12 mouse cellular contexts compared by ENCODE assay signal in the genomic region with DNA sequence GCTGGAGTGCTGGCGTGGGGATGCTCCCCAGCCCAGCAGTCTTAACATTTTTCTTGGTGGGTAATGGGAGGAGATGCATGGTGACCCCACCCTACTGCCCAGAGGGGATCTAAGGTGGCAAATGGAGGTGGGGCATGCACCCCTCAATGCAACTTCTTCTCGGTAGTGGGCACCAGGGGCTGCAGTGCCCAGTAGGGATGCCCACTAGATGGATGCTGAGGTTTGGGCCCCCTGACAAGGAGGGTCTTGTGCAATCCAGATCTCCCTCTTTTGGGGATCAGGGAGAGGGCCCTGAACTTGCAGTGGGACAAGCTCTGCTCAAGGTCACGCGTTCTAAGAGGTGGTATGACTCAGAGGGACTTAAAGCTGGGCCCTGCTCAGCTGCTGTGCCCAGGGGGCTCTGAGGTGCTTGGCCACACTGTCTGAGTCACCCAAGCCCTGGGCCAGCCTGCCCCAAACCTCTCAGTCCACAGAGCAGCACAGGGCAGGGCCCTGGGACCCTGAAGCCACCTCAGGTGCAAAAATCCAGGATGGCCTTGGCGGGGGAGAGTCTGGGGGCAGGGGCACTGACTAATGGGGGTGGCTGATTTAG. TPM values are rescaled to one million over a fixed set of nuclear protein-coding genes. Genes with fewer than 3 reads are reported as not detected.
DNase-seq lines count a peak whose midpoint lies in the region; ATAC-seq and TF ChIP-seq lines count a peak whose summit lies in the region.
"Had no signal": no experiment of that assay in that cellular context is flagged by ENCODE, and none has a peak within 500 bp of the region (broad histone marks: within the 10 kb centered on the region; RNA-seq: fewer than 3 reads in every experiment).

No protein-coding gene starts in this region.

- no peak overlapping the region for H3K9ac ChIP-seq in intestine, embryonic 15.5 days
- no peak overlapping the region for H3K9ac ChIP-seq in intestine, postnatal 0 days (ENCODE audit: low read depth, low read length)
- peak overlapping the region; percentile 66 for H3K9ac ChIP-seq in hindbrain, embryonic 11.5 days (ENCODE audit: low read depth, low read length)
- H3K9ac ChIP-seq in midbrain, postnatal 0 days (replicated peaks; ENCODE audit: low read length, poor library complexity, severe bottlenecking) = peak overlapping the region; percentile 85
- H3K9ac ChIP-seq: liver, embryonic 13.5 days had no signal

- WGBS in intestine, embryonic 15.5 days = 72% methylated on average over 5 of the region's 5 CpGs
- 71% methylated on average over 5 of the region's 5 CpGs for WGBS in intestine, postnatal 0 days
- 68% methylated on average over 5 of the region's 5 CpGs for WGBS in embryonic facial prominence, embryonic 10.5 days
- 65% methylated on average over 4 of the region's 5 CpGs for WGBS in hindbrain, embryonic 11.5 days
- 76% methylated on average over 5 of the region's 5 CpGs for WGBS in midbrain, postnatal 0 days

- no peak for TF ChIP-seq CTCF in intestine, postnatal 0 days (IDR thresholded peaks at IDR 0.05; ENCODE audit: low read depth)
- no peak for TF ChIP-seq CTCF in midbrain, postnatal 0 days (IDR thresholded peaks at IDR 0.05)

- H3K27me3 ChIP-seq in intestine, embryonic 15.5 days (replicated peaks) = peaks cover 43% of the 10 kb centered on the region
- peaks cover 32% of the 10 kb centered on the region for H3K27me3 ChIP-seq in intestine, postnatal 0 days (replicated peaks; ENCODE audit: control insufficient read depth, insufficient read depth, low read length)
- peaks cover 63% of the 10 kb centered on the region for H3K27me3 ChIP-seq in embryonic facial prominence, embryonic 10.5 days (replicated peaks; ENCODE audit: low read depth, poor library complexity, severe bottlenecking)
- H3K27me3 ChIP-seq in hindbrain, embryonic 11.5 days (ENCODE audit: control insufficient read depth, insufficient read depth, low read length) = peaks cover 13% of the 10 kb centered on the region
- no peaks in the 10 kb centered on the region for H3K27me3 ChIP-seq in midbrain, postnatal 0 days (ENCODE audit: insufficient read depth, low read length)

- no peaks in the 10 kb centered on the region for H3K36me3 ChIP-seq in intestine, embryonic 15.5 days
- no peaks in the 10 kb centered on the region for H3K36me3 ChIP-seq in intestine, postnatal 0 days (ENCODE audit: control insufficient read depth, insufficient read depth)
- no peaks in the 10 kb centered on the region for H3K36me3 ChIP-seq in embryonic facial prominence, embryonic 10.5 days (replicated peaks)
- H3K36me3 ChIP-seq in hindbrain, embryonic 11.5 days (ENCODE audit: control insufficient read depth, insufficient read depth, low read length) = no peaks in the 10 kb centered on the region
- H3K36me3 ChIP-seq in midbrain, postnatal 0 days (ENCODE audit: insufficient read depth, low read length) = peaks cover 3% of the 10 kb centered on the region; the same call in 1 of the 2 replicates
- H3K36me3 ChIP-seq: liver, embryonic 13.5 days had no signal

- no peak overlapping the region; the same call in 1 of the 2 replicates for H3K4me2 ChIP-seq in intestine, embryonic 15.5 days (replicated peaks)
- no peak overlapping the region for H3K4me2 ChIP-seq in intestine, postnatal 0 days (replicated peaks; ENCODE audit: low read depth)
- H3K4me2 ChIP-seq in hindbrain, embryonic 11.5 days (replicated peaks; ENCODE audit: low read depth, low read length) = peak overlapping the region; percentile 71
- peak overlapping the region; percentile 87 for H3K4me2 ChIP-seq in midbrain, postnatal 0 days (ENCODE audit: low read depth, low read length, poor library complexity, severe bottlenecking)

- no peak overlapping the region for H3K27ac ChIP-seq in intestine, embryonic 15.5 days
- no peak overlapping the region for H3K27ac ChIP-seq in intestine, postnatal 0 days (ENCODE audit: low read depth, low read length)
- H3K27ac ChIP-seq in embryonic facial prominence, embryonic 10.5 days (replicated peaks) = peak overlapping the region; percentile 32; the same call in 1 of the 2 replicates
- no peak overlapping the region for H3K27ac ChIP-seq in hindbrain, embryonic 11.5 days (ENCODE audit: low read depth, low read length)
- H3K27ac ChIP-seq in midbrain, postnatal 0 days (ENCODE audit: low read depth, low read length) = peak overlapping the region; percentile 69; the same call in 1 of the 2 replicates
- H3K27ac ChIP-seq: liver, embryonic 13.5 days had no signal

- H3K9me3 ChIP-seq in intestine, embryonic 15.5 days = peaks cover 3% of the 10 kb centered on the region; the same call in 1 of the 2 replicates
- no peaks in the 10 kb centered on the region for H3K9me3 ChIP-seq in intestine, postnatal 0 days (ENCODE audit: control insufficient read depth)
- no peaks in the 10 kb centered on the region for H3K9me3 ChIP-seq in embryonic facial prominence, embryonic 10.5 days
- no peaks in the 10 kb centered on the region for H3K9me3 ChIP-seq in hindbrain, embryonic 11.5 days (ENCODE audit: control insufficient read depth, low read length)
- no peaks in the 10 kb centered on the region for H3K9me3 ChIP-seq in midbrain, postnatal 0 days (ENCODE audit: low read length)
- H3K9me3 ChIP-seq: liver, embryonic 13.5 days had no signal

- H3K4me1 ChIP-seq in intestine, embryonic 15.5 days (replicated peaks) = peaks cover 4% of the 10 kb centered on the region; the same call in 1 of the 2 replicates
- no peaks in the 10 kb centered on the region for H3K4me1 ChIP-seq in intestine, postnatal 0 days (replicated peaks; ENCODE audit: control insufficient read depth, insufficient read depth, low read length)
- peaks cover 20% of the 10 kb centered on the region for H3K4me1 ChIP-seq in embryonic facial prominence, embryonic 10.5 days
- H3K4me1 ChIP-seq in hindbrain, embryonic 11.5 days (replicated peaks; ENCODE audit: control insufficient read depth, insufficient read depth, low read length) = no peaks in the 10 kb centered on the region
- peaks cover 16% of the 10 kb centered on the region for H3K4me1 ChIP-seq in midbrain, postnatal 0 days (ENCODE audit: insufficient read depth, low read length)

- ATAC-seq in intestine, embryonic 15.5 days = peak; percentile 18; the same call in 1 of the 2 replicates
- ATAC-seq in intestine, postnatal 0 days = no peak
- ATAC-seq in hindbrain, embryonic 11.5 days (ENCODE audit: low FRiP score) = no peak
- ATAC-seq in midbrain, postnatal 0 days (ENCODE audit: low FRiP score) = no peak

- H3K4me3 ChIP-seq in intestine, embryonic 15.5 days (replicated peaks) = no peak overlapping the region
- H3K4me3 ChIP-seq in intestine, postnatal 0 days (ENCODE audit: low read depth, low read length) = no peak overlapping the region
- peak overlapping the region; percentile 57 for H3K4me3 ChIP-seq in embryonic facial prominence, embryonic 10.5 days
- H3K4me3 ChIP-seq in hindbrain, embryonic 11.5 days (ENCODE audit: low read depth, low read length) = peak overlapping the region; percentile 42; the same call in 1 of the 2 replicates
- H3K4me3 ChIP-seq in midbrain, postnatal 0 days (ENCODE audit: low read depth, low read length) = peak overlapping the region; percentile 52

- no peak for DNase-seq in embryonic facial prominence, embryonic 10.5 days (ENCODE audit: low spot score)
- no peak for DNase-seq in hindbrain, embryonic 11.5 days (ENCODE audit: low spot score)
- no peak for DNase-seq in midbrain, postnatal 0 days (ENCODE audit: low spot score)
- DNase-seq in lung, postnatal 14 days = no peak
- no peak for DNase-seq in lung, postnatal 10 days
- DNase-seq in kidney, postnatal 10 days = no peak
- DNase-seq: kidney, adult 18-20 months; liver, embryonic 13.5 days had no signal

RNA-seq across cellular contexts. Expression of a gene that starts 1.0 kb away (rescaled TPM):
- 0.94 and 1.2 TPM in 2 replicates for polyA plus RNA-seq in intestine, embryonic 15.5 days (2015; fragmentation: Nextera tagmentation; extraction: Ambion mirVana)
- 0.43 and 0.91 TPM in 2 replicates for polyA plus RNA-seq in intestine, postnatal 0 days (2015; fragmentation: Nextera tagmentation; extraction: Ambion mirVana)
- polyA plus RNA-seq in embryonic facial prominence, embryonic 10.5 days (2016; fragmentation: Nextera tagmentation; extraction: Ambion mirVana) = 1.4 and 1.9 TPM in 2 replicates
- 3.4 and 5.8 TPM in 2 replicates for polyA plus RNA-seq in hindbrain, embryonic 11.5 days (2014; fragmentation: Nextera tagmentation; extraction: Ambion mirVana)
- 104 and 119 TPM in 2 replicates for total RNA-seq in midbrain, postnatal 0 days (2014; rRNA removed)
- 95.2 and 98.3 TPM in 2 replicates for polyA plus RNA-seq in midbrain, postnatal 0 days (2015; fragmentation: Nextera tagmentation; extraction: Ambion mirVana)
- total RNA-seq: megakaryocyte progenitor cell, adult 5-6 weeks had no signal
- polyA plus RNA-seq: heart, embryonic 14.5 days had no signal

RNA-seq across cellular contexts. Expression of a gene that starts 9.7 kb away (rescaled TPM):
- 4.5 and 4.7 TPM in 2 replicates for polyA plus RNA-seq in intestine, embryonic 15.5 days (2015; fragmentation: Nextera tagmentation; extraction: Ambion mirVana)
- 0.81 and 1.2 TPM in 2 replicates for polyA plus RNA-seq in intestine, postnatal 0 days (2015; fragmentation: Nextera tagmentation; extraction: Ambion mirVana)
- 6.5 and 6.7 TPM in 2 replicates for polyA plus RNA-seq in embryonic facial prominence, embryonic 10.5 days (2016; fragmentation: Nextera tagmentation; extraction: Ambion mirVana)
- 6.6 and 7.2 TPM in 2 replicates for polyA plus RNA-seq in hindbrain, embryonic 11.5 days (2014; fragmentation: Nextera tagmentation; extraction: Ambion mirVana)
- total RNA-seq in midbrain, postnatal 0 days (2014; rRNA removed) = 27.6 and 40.7 TPM in 2 replicates
- polyA plus RNA-seq in midbrain, postnatal 0 days (2015; fragmentation: Nextera tagmentation; extraction: Ambion mirVana) = 29.5 and 29.9 TPM in 2 replicates

RNA-seq across cellular contexts. Expression of a gene that starts 12.8 kb away (rescaled TPM):
- 15.0 and 18.2 TPM in 2 replicates for polyA plus RNA-seq in intestine, embryonic 15.5 days (2015; fragmentation: Nextera tagmentation; extraction: Ambion mirVana)
- 10.5 and 11.1 TPM in 2 replicates for polyA plus RNA-seq in intestine, postnatal 0 days (2015; fragmentation: Nextera tagmentation; extraction: Ambion mirVana)
- polyA plus RNA-seq in embryonic facial prominence, embryonic 10.5 days (2016; fragmentation: Nextera tagmentation; extraction: Ambion mirVana) = 14.0 and 16.9 TPM in 2 replicates
- polyA plus RNA-seq in hindbrain, embryonic 11.5 days (2014; fragmentation: Nextera tagmentation; extraction: Ambion mirVana) = 9.2 and 11.0 TPM in 2 replicates
- 115 and 122 TPM in 2 replicates for total RNA-seq in midbrain, postnatal 0 days (2014; rRNA removed)
- 50.2 and 54.7 TPM in 2 replicates for polyA plus RNA-seq in midbrain, postnatal 0 days (2015; fragmentation: Nextera tagmentation; extraction: Ambion mirVana)

RNA-seq across cellular contexts. Expression of a gene that starts 35.5 kb away (rescaled TPM):
- 166 and 183 TPM in 2 replicates for polyA plus RNA-seq in intestine, embryonic 15.5 days (2015; fragmentation: Nextera tagmentation; extraction: Ambion mirVana)
- polyA plus RNA-seq in intestine, postnatal 0 days (2015; fragmentation: Nextera tagmentation; extraction: Ambion mirVana) = 119 and 124 TPM in 2 replicates
- polyA plus RNA-seq in embryonic facial prominence, embryonic 10.5 days (2016; fragmentation: Nextera tagmentation; extraction: Ambion mirVana) = 289 and 290 TPM in 2 replicates
- 200 and 210 TPM in 2 replicates for polyA plus RNA-seq in hindbrain, embryonic 11.5 days (2014; fragmentation: Nextera tagmentation; extraction: Ambion mirVana)
- total RNA-seq in midbrain, postnatal 0 days (2014; rRNA removed) = 216 and 236 TPM in 2 replicates
- polyA plus RNA-seq in midbrain, postnatal 0 days (2015; fragmentation: Nextera tagmentation; extraction: Ambion mirVana) = 325 and 348 TPM in 2 replicates

RNA-seq across cellular contexts. Expression of a gene that starts 45.4 kb away (rescaled TPM):
- polyA plus RNA-seq in intestine, embryonic 15.5 days (2015; fragmentation: Nextera tagmentation; extraction: Ambion mirVana) = 57.1 and 60.1 TPM in 2 replicates
- 11.6 and 12.0 TPM in 2 replicates for polyA plus RNA-seq in intestine, postnatal 0 days (2015; fragmentation: Nextera tagmentation; extraction: Ambion mirVana)
- 102 and 109 TPM in 2 replicates for polyA plus RNA-seq in embryonic facial prominence, embryonic 10.5 days (2016; fragmentation: Nextera tagmentation; extraction: Ambion mirVana)
- polyA plus RNA-seq in hindbrain, embryonic 11.5 days (2014; fragmentation: Nextera tagmentation; extraction: Ambion mirVana) = 44.1 and 46.4 TPM in 2 replicates
- 59.9 and 67.1 TPM in 2 replicates for total RNA-seq in midbrain, postnatal 0 days (2014; rRNA removed)
- 35.2 and 35.8 TPM in 2 replicates for polyA plus RNA-seq in midbrain, postnatal 0 days (2015; fragmentation: Nextera tagmentation; extraction: Ambion mirVana)

Comparison
In these comparisons a context has a peak if more than half of its experiments do, and no peak if none do; other contexts are left out.
1. H3K27ac ChIP-seq: peak in embryonic facial prominence, embryonic 10.5 days (single experiment) and midbrain, postnatal 0 days (single experiment); none in intestine, embryonic 15.5 days (single experiment), intestine, postnatal 0 days (single experiment) and hindbrain, embryonic 11.5 days (single experiment).
2. H3K4me2 ChIP-seq: peak in hindbrain, embryonic 11.5 days (single experiment) and midbrain, postnatal 0 days (single experiment); none in intestine, embryonic 15.5 days (single experiment) and intestine, postnatal 0 days (single experiment).
3. H3K4me3 ChIP-seq: peak in embryonic facial prominence, embryonic 10.5 days (single experiment), hindbrain, embryonic 11.5 days (single experiment) and midbrain, postnatal 0 days (single experiment); none in intestine, embryonic 15.5 days (single experiment) and intestine, postnatal 0 days (single experiment).
4. H3K9ac ChIP-seq: peak in hindbrain, embryonic 11.5 days (single experiment) and midbrain, postnatal 0 days (single experiment); none in intestine, embryonic 15.5 days (single experiment) and intestine, postnatal 0 days (single experiment).
5. RNA of a gene that starts 1.0 kb away (polyA plus RNA-seq): 95.2 to 98.3 TPM in midbrain, postnatal 0 days; 3.4 to 5.8 TPM in hindbrain, embryonic 11.5 days, 1.4 to 1.9 TPM in embryonic facial prominence, embryonic 10.5 days, 0.94 to 1.2 TPM in intestine, embryonic 15.5 days and 0.43 to 0.91 TPM in intestine, postnatal 0 days; every median in the first group is over 10 times any median in the second.